Mouse (Mus musculus) MEL (cell line): ENCODE data around the gene Cx3cl1. TPM values are rescaled to one million over a fixed set of nuclear protein-coding genes. Genes with fewer than 3 reads are reported as not detected.

ENCODE experiments used
- DNase-seq: peaks from one replicate; pipeline ENCODE4 v3.0.0; 2011; ENCODE audit warnings: low read depth, low spot score
- H3K27ac ChIP-seq: 2 replicates; pipeline ENCODE4 v1.5.1; 2012; ENCODE audit warnings: low read depth, mild to moderate bottlenecking, control low read depth, low read length, moderate library complexity; ENCODE audit not compliant: control insufficient read depth
- H3K27me3 ChIP-seq, 2 experiments: fragments of 150-350 bp in 1 of 2; sonication (generic) in 1 of 2; 2 replicates each; pipeline ENCODE4 v1.6.1; 2012; ENCODE audit warnings: low read length in 2 of 2, mild to moderate bottlenecking in 2 of 2, improper control_type of control experiment in 1 of 2, moderate library complexity in 1 of 2; ENCODE audit not compliant: insufficient read depth in 2 of 2, control insufficient read depth in 1 of 2
- H3K36me3 ChIP-seq, 2 experiments: 2 replicates each; pipeline ENCODE4 v1.6.1; 2012 to 2014; ENCODE audit warnings: low read length in 2 of 2, improper control_type of control experiment in 1 of 2, inconsistent platforms in 1 of 2, mild to moderate bottlenecking in 1 of 2; ENCODE audit not compliant: insufficient read depth in 2 of 2, control insufficient read depth in 1 of 2
- H3K4me1 ChIP-seq, 2 experiments: fragments of 150-350 bp in 1 of 2; sonication (generic) in 1 of 2; 2 replicates each; pipeline ENCODE4 v1.6.1; 2012; ENCODE audit warnings: low read length in 2 of 2, improper control_type of control experiment in 1 of 2, mild to moderate bottlenecking in 1 of 2; ENCODE audit not compliant: insufficient read depth in 2 of 2, control insufficient read depth in 1 of 2
- H3K4me3 ChIP-seq, 2 experiments: fragments of 150-350 bp in 1 of 2; sonication (generic) in 1 of 2; 2 replicates each; pipeline ENCODE4 v1.5.1; 2012; ENCODE audit warnings: low read depth in 2 of 2, low read length in 2 of 2, mild to moderate bottlenecking in 2 of 2, moderate library complexity in 2 of 2, control low read depth in 1 of 2, improper control_type of control experiment in 1 of 2; ENCODE audit not compliant: control insufficient read depth in 1 of 2, insufficient read depth in 1 of 2
- H3K79me2 ChIP-seq: 2 replicates; pipeline ENCODE4 v1.6.1; 2012; ENCODE audit warnings: mild to moderate bottlenecking, low read length, moderate library complexity; ENCODE audit not compliant: control insufficient read depth, poor library complexity, insufficient read depth
- H3K9ac ChIP-seq: 2 replicates; pipeline ENCODE4 v1.6.1; 2012; ENCODE audit warnings: low read depth, mild to moderate bottlenecking, control low read depth, low read length, moderate library complexity; ENCODE audit not compliant: control insufficient read depth, poor library complexity, severe bottlenecking
- H3K9me3 ChIP-seq: fragments of 150-350 bp; sonication (generic); replicated peaks from 2 replicates; pipeline ENCODE4 v1.6.1; 2012; ENCODE audit warnings: mild to moderate bottlenecking, low read length, improper control_type of control experiment, moderate library complexity; ENCODE audit not compliant: insufficient read depth
- CHD1 ChIP-seq: IDR thresholded peaks from 2 replicates; pipeline ENCODE4 v1.6.1; 2012; ENCODE audit warnings: low read depth, mild to moderate bottlenecking, inconsistent platforms, low read length, improper control_type of control experiment
- EP300 ChIP-seq, 2 experiments: IDR thresholded peaks; 2 replicates each; pipeline ENCODE4 v1.6.1; 2011; ENCODE audit warnings: improper control_type of control experiment in 2 of 2, low read length in 2 of 2, low read depth in 1 of 2, mild to moderate bottlenecking in 1 of 2
- ETS1 ChIP-seq: IDR thresholded peaks from 2 replicates; pipeline ENCODE4 v1.6.1; 2012; ENCODE audit warnings: low read depth, mild to moderate bottlenecking, inconsistent platforms, low read length, improper control_type of control experiment, moderate library complexity
- KAT2A ChIP-seq: conservative IDR thresholded peaks from 2 replicates; pipeline ENCODE4 v1.6.1; 2012; ENCODE audit warnings: low read depth, low read length, improper control_type of control experiment, inconsistent platforms
- MAZ ChIP-seq: IDR thresholded peaks from 2 replicates; pipeline ENCODE4 v1.6.1; 2012; ENCODE audit warnings: low read depth, mild to moderate bottlenecking, inconsistent platforms, low read length, improper control_type of control experiment
- MEF2A ChIP-seq: IDR thresholded peaks from 2 replicates; pipeline ENCODE4 v1.6.1; 2014; ENCODE audit warnings: low read depth, mild to moderate bottlenecking, inconsistent platforms, low read length, improper control_type of control experiment; ENCODE audit not compliant: poor library complexity, insufficient replicate concordance, severe bottlenecking; ENCODE audit errors: extremely low read depth
- MXI1 ChIP-seq: IDR thresholded peaks from 2 replicates; pipeline ENCODE4 v1.6.1; 2011; ENCODE audit warnings: mild to moderate bottlenecking, low read depth, low read length, improper control_type of control experiment
- MYB ChIP-seq: IDR thresholded peaks from 2 replicates; pipeline ENCODE4 v1.6.1; 2011; ENCODE audit warnings: mild to moderate bottlenecking, low read depth, low read length, improper control_type of control experiment
- RCOR1 ChIP-seq: IDR thresholded peaks from 2 replicates; pipeline ENCODE4 v1.6.1; 2012; ENCODE audit warnings: low read depth, mild to moderate bottlenecking, inconsistent platforms, low read length, improper control_type of control experiment
- TAL1 ChIP-seq: IDR thresholded peaks from 2 replicates; pipeline ENCODE4 v1.6.1; 2012; ENCODE audit warnings: mild to moderate bottlenecking, inconsistent platforms, low read length, moderate library complexity, mixed read lengths
- USF2 ChIP-seq, 2 experiments: IDR thresholded peaks; 2 replicates each; pipeline ENCODE4 v1.6.1; 2011 to 2012; ENCODE audit warnings: improper control_type of control experiment in 2 of 2, low read length in 2 of 2, borderline replicate concordance in 1 of 2, inconsistent platforms in 1 of 2, low read depth in 1 of 2, mild to moderate bottlenecking in 1 of 2; ENCODE audit not compliant: insufficient read depth in 1 of 2
- polyA plus RNA-seq, 2 experiments: library from polyadenylated mRNA; stranded (reverse) in 1 of 2; unstranded in 1 of 2; fragments of >175 nt in 1 of 2; fragments of >200 nt in 1 of 2; gene quantifications; 2 replicates each; pipeline versions ENCODE4 v1.2.1 to v1.2.4; 2012; ENCODE audit warnings: low replicate concordance in 2 of 2, low read depth in 1 of 2; ENCODE audit not compliant: insufficient read length in 2 of 2, insufficient read depth in 1 of 2, missing spikeins in 1 of 2
- total RNA-seq: library from RNA; depleted of rRNA; stranded (reverse); fragments of 300-350 nt; gene quantifications from 2 replicates; pipeline ENCODE4 v1.2.3, GENCODE M21; 2012

Cx3cl1 gene
- total and polyA plus RNA-seq, 3 experiments, result not detected

GRCm38 (mm10) chr8:94745476-94746184, 26.2 kb upstream of the Cx3cl1 start, which contains the start of gene Ccl22:
Gene Ccl22 (plus strand): TSS chr8:94745590.
- H3K4me3 ChIP-seq, result no peak within 1 kb of the TSS
- H3K9me3 ChIP-seq, result no peaks in the 10 kb centered on the region
- no peak within 1 kb of the TSS for H3K9ac ChIP-seq
- H3K27me3 ChIP-seq, result peaks cover 9 to 11% of the 10 kb centered on the region in 2 experiments
- no peaks in the 10 kb centered on the region for H3K36me3 ChIP-seq
- H3K27ac ChIP-seq, result no peak within 1 kb of the TSS
- TF ChIP-seq CHD1 (no peak), KAT2A (no peak)
- TF ChIP-seq, all 39 proteins: peak for 0
- no peaks in the 10 kb centered on the region for H3K79me2 ChIP-seq
- no peaks in the 10 kb centered on the region for H3K4me1 ChIP-seq
- DNase-seq, result no peak

GRCm38 (mm10) chr8:94746832-94747231, 25.0 kb upstream of the Cx3cl1 start:
- Histone ChIP-seq H3K9me3 (no peaks in the 10 kb centered on the region), H3K27me3 (peaks cover 9 to 12% of the 10 kb centered on the region in 2 experiments), H3K36me3 (no peaks in the 10 kb centered on the region)
- DNase-seq, result no peak
- TF ChIP-seq USF2 (IDR thresholded peaks at IDR 0.05; ENCODE audit: borderline replicate concordance in 1 of 2, insufficient read depth in 1 of 2, low read depth in 1 of 2, low read length in 2 of 2), result no peak
- TF ChIP-seq, all 39 proteins: peak for 0
- Histone ChIP-seq H3K4me3 (no peak overlapping the region), H3K27ac (no peak overlapping the region), H3K4me1 (no peaks in the 10 kb centered on the region), H3K79me2 (no peaks in the 10 kb centered on the region), H3K9ac (no peak overlapping the region)

GRCm38 (mm10) chr8:94748363-94748762, 23.4 kb upstream of the Cx3cl1 start:
- H3K9ac ChIP-seq, result no peak overlapping the region
- no peaks in the 10 kb centered on the region for H3K36me3 ChIP-seq
- no peak for TF ChIP-seq RCOR1
- no peak for TF ChIP-seq MAZ
- no peak for TF ChIP-seq MEF2A
- TF ChIP-seq MXI1, result no peak
- TF ChIP-seq TAL1, result no peak
- TF ChIP-seq ETS1, result no peak
- TF ChIP-seq EP300 (IDR thresholded peaks at IDR 0.05; ENCODE audit: low read depth in 1 of 2, low read length in 2 of 2), result no peak
- TF ChIP-seq CHD1, result no peak
- no peak for TF ChIP-seq MYB
- TF ChIP-seq, all 39 proteins: peak for 0
- H3K4me1 ChIP-seq, result no peaks in the 10 kb centered on the region
- peaks cover 12% of the 10 kb centered on the region in 2 experiments for H3K27me3 ChIP-seq
- no peaks in the 10 kb centered on the region for H3K79me2 ChIP-seq
- no peak for DNase-seq
- no peak overlapping the region for H3K27ac ChIP-seq
- H3K4me3 ChIP-seq, result no peak overlapping the region
- no peaks in the 10 kb centered on the region for H3K9me3 ChIP-seq
